Mouse (Mus musculus) 416B (cell line): ENCODE results near the gene Gm20870.
"Not testable (repeated sequence)": the region's sequence is repeated elsewhere in the genome, so short reads cannot be mapped to it uniquely, and the experiment has no call there.

Experiments
- DNase-seq: peaks from one replicate; pipeline ENCODE4 v3.0.0; 2011; ENCODE audit warnings: low read depth

Gm20870 gene

DNA sequence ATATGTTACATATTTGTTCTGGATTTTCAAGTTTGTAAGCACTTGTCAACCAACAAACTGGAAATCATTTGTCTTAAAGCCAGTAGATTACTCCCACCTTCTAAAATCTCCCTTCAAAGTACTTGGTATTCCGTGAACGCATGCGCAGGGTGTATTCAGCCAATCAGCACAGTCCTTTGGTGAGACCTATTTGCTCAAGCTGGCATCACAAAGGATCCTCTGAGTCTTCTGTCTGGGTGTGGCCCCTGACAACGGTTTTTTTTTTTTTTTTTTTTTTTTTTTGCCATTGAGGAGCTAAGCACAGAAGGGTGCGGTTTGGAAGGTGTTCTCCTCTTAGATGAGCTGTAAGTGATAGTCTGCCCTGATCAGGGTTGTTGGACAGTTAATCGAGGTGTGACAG, at the start of gene Gm20870:
TSS of gene Gm20870 (plus strand) at position 301 of the 400 bp plus-strand sequence.
- DNase-seq, result not testable (repeated sequence)
